Mouse (Mus musculus): ENCODE data around the gene Fmc1. TPM values are rescaled to one million over a fixed set of nuclear protein-coding genes. Genes with fewer than 3 reads are reported as not detected.

Fmc1 gene
- polyA plus RNA-seq, 1 experiment from 2014 or later: 195 TPM

Small RNAs within 50 kb of the gene (microRNA-seq; reads per million reads assigned to microRNA genes)
- gene Mir7670 (ENCODE audit: borderline number of aligned reads): not detected

Other genes with a start within 250 kb of the Fmc1 start
- 10.4 and 11.6 TPM in 2 replicates for gene Zc3hav1l, start 234.2 kb upstream of the Fmc1 start, polyA plus RNA-seq (2014; fragmentation: Nextera tagmentation; extraction: Ambion mirVana)
- 8.0 and 11.3 TPM in 2 replicates for gene Zc3hav1, start 178.9 kb upstream of the Fmc1 start, polyA plus RNA-seq (2014; fragmentation: Nextera tagmentation; extraction: Ambion mirVana)
- 3.3 and 3.6 TPM in 2 replicates for gene Ttc26, start 152.0 kb upstream of the Fmc1 start, polyA plus RNA-seq (2014; fragmentation: Nextera tagmentation; extraction: Ambion mirVana)
- 10.1 and 15.1 TPM in 2 replicates for gene Ubn2, start 99.6 kb upstream of the Fmc1 start, polyA plus RNA-seq (2014; fragmentation: Nextera tagmentation; extraction: Ambion mirVana)
- gene Luc7l2, start 17.8 kb downstream of the Fmc1 start, polyA plus RNA-seq (2014; fragmentation: Nextera tagmentation; extraction: Ambion mirVana): 29.9 and 43.1 TPM in 2 replicates
- gene Klrg2, start 103.7 kb downstream of the Fmc1 start, polyA plus RNA-seq (2014; fragmentation: Nextera tagmentation; extraction: Ambion mirVana): 0.14 and 0.31 TPM in 2 replicates
- 0.80 and 1.1 TPM in 2 replicates for gene Clec2l, start 129.6 kb downstream of the Fmc1 start, polyA plus RNA-seq (2014; fragmentation: Nextera tagmentation; extraction: Ambion mirVana)

All from heart, embryonic 11.5 days (tissue).